Mouse (Mus musculus) MEL (cell line): Measurements from ENCODE around the gene Lsm14a. TPM values are rescaled to one million over a fixed set of nuclear protein-coding genes. Genes with fewer than 3 reads are reported as not detected.

Experiments
- DNase-seq: peaks from one replicate; pipeline ENCODE4 v3.0.0; 2011; ENCODE audit warnings: low read depth, low spot score
- H3K27ac ChIP-seq: 2 replicates; pipeline ENCODE4 v1.5.1; 2012; ENCODE audit warnings: low read depth, mild to moderate bottlenecking, control low read depth, low read length, moderate library complexity; ENCODE audit not compliant: control insufficient read depth
- H3K27me3 ChIP-seq, 2 experiments: fragments of 150-350 bp in 1 of 2; sonication (generic) in 1 of 2; 2 replicates each; pipeline ENCODE4 v1.6.1; 2012; ENCODE audit warnings: low read length in 2 of 2, mild to moderate bottlenecking in 2 of 2, improper control_type of control experiment in 1 of 2, moderate library complexity in 1 of 2; ENCODE audit not compliant: insufficient read depth in 2 of 2, control insufficient read depth in 1 of 2
- H3K36me3 ChIP-seq, 2 experiments: 2 replicates each; pipeline ENCODE4 v1.6.1; 2012 to 2014; ENCODE audit warnings: low read length in 2 of 2, improper control_type of control experiment in 1 of 2, inconsistent platforms in 1 of 2, mild to moderate bottlenecking in 1 of 2; ENCODE audit not compliant: insufficient read depth in 2 of 2, control insufficient read depth in 1 of 2
- H3K4me1 ChIP-seq, 2 experiments: fragments of 150-350 bp in 1 of 2; sonication (generic) in 1 of 2; 2 replicates each; pipeline ENCODE4 v1.6.1; 2012; ENCODE audit warnings: low read length in 2 of 2, improper control_type of control experiment in 1 of 2, mild to moderate bottlenecking in 1 of 2; ENCODE audit not compliant: insufficient read depth in 2 of 2, control insufficient read depth in 1 of 2
- H3K4me3 ChIP-seq, 2 experiments: fragments of 150-350 bp in 1 of 2; sonication (generic) in 1 of 2; 2 replicates each; pipeline ENCODE4 v1.5.1; 2012; ENCODE audit warnings: low read depth in 2 of 2, low read length in 2 of 2, mild to moderate bottlenecking in 2 of 2, moderate library complexity in 2 of 2, control low read depth in 1 of 2, improper control_type of control experiment in 1 of 2; ENCODE audit not compliant: control insufficient read depth in 1 of 2, insufficient read depth in 1 of 2
- H3K79me2 ChIP-seq: 2 replicates; pipeline ENCODE4 v1.6.1; 2012; ENCODE audit warnings: mild to moderate bottlenecking, low read length, moderate library complexity; ENCODE audit not compliant: control insufficient read depth, poor library complexity, insufficient read depth
- H3K9ac ChIP-seq: 2 replicates; pipeline ENCODE4 v1.6.1; 2012; ENCODE audit warnings: low read depth, mild to moderate bottlenecking, control low read depth, low read length, moderate library complexity; ENCODE audit not compliant: control insufficient read depth, poor library complexity, severe bottlenecking
- H3K9me3 ChIP-seq: fragments of 150-350 bp; sonication (generic); replicated peaks from 2 replicates; pipeline ENCODE4 v1.6.1; 2012; ENCODE audit warnings: mild to moderate bottlenecking, low read length, improper control_type of control experiment, moderate library complexity; ENCODE audit not compliant: insufficient read depth
- E2F4 ChIP-seq: IDR thresholded peaks from 2 replicates; pipeline ENCODE4 v1.6.1; 2011; ENCODE audit warnings: low read depth, low read length, improper control_type of control experiment, borderline replicate concordance
- ELF1 ChIP-seq: IDR thresholded peaks from 2 replicates; pipeline ENCODE4 v1.6.1; 2014; ENCODE audit warnings: low read depth, mild to moderate bottlenecking, inconsistent platforms, low read length, improper control_type of control experiment, moderate library complexity
- ETS1 ChIP-seq: IDR thresholded peaks from 2 replicates; pipeline ENCODE4 v1.6.1; 2012; ENCODE audit warnings: low read depth, mild to moderate bottlenecking, inconsistent platforms, low read length, improper control_type of control experiment, moderate library complexity
- GABPA ChIP-seq: IDR thresholded peaks from 2 replicates; pipeline ENCODE4 v1.6.1; 2012; ENCODE audit warnings: low read depth, mild to moderate bottlenecking, inconsistent platforms, low read length, improper control_type of control experiment, moderate library complexity
- GATA1 ChIP-seq: IDR thresholded peaks from 2 replicates; pipeline ENCODE4 v1.6.1; 2011; ENCODE audit warnings: low read depth, low read length, improper control_type of control experiment
- MAZ ChIP-seq: IDR thresholded peaks from 2 replicates; pipeline ENCODE4 v1.6.1; 2012; ENCODE audit warnings: low read depth, mild to moderate bottlenecking, inconsistent platforms, low read length, improper control_type of control experiment
- MEF2A ChIP-seq: IDR thresholded peaks from 2 replicates; pipeline ENCODE4 v1.6.1; 2014; ENCODE audit warnings: low read depth, mild to moderate bottlenecking, inconsistent platforms, low read length, improper control_type of control experiment; ENCODE audit not compliant: poor library complexity, insufficient replicate concordance, severe bottlenecking; ENCODE audit errors: extremely low read depth
- MXI1 ChIP-seq: IDR thresholded peaks from 2 replicates; pipeline ENCODE4 v1.6.1; 2011; ENCODE audit warnings: mild to moderate bottlenecking, low read depth, low read length, improper control_type of control experiment
- NELFE ChIP-seq: IDR thresholded peaks from 2 replicates; pipeline ENCODE4 v1.6.1; 2011; ENCODE audit warnings: low read depth, low read length, improper control_type of control experiment
- POLR2AphosphoS5 ChIP-seq: IDR thresholded peaks from 2 replicates; pipeline ENCODE4 v1.6.1; 2012; ENCODE audit warnings: low read depth, borderline replicate concordance, mild to moderate bottlenecking, inconsistent platforms, low read length, moderate library complexity, mixed read lengths
- RAD21 ChIP-seq: IDR thresholded peaks from 2 replicates; pipeline ENCODE4 v1.6.1; 2011; ENCODE audit warnings: mild to moderate bottlenecking, low read depth, low read length, improper control_type of control experiment
- SMC3 ChIP-seq: IDR thresholded peaks from 2 replicates; pipeline ENCODE4 v1.6.1; 2011; ENCODE audit warnings: low read depth, low read length, improper control_type of control experiment
- TCF12 ChIP-seq: IDR thresholded peaks from 2 replicates; pipeline ENCODE4 v1.6.1; 2014; ENCODE audit warnings: low read depth, mild to moderate bottlenecking, inconsistent platforms, low read length, improper control_type of control experiment, moderate library complexity
- UBTF ChIP-seq: IDR thresholded peaks from 2 replicates; pipeline ENCODE4 v1.6.1; 2012; ENCODE audit warnings: low read depth, mild to moderate bottlenecking, inconsistent platforms, low read length, improper control_type of control experiment, moderate library complexity, borderline replicate concordance; ENCODE audit not compliant: insufficient read depth
- USF2 ChIP-seq, 2 experiments: IDR thresholded peaks; 2 replicates each; pipeline ENCODE4 v1.6.1; 2011 to 2012; ENCODE audit warnings: improper control_type of control experiment in 2 of 2, low read length in 2 of 2, borderline replicate concordance in 1 of 2, inconsistent platforms in 1 of 2, low read depth in 1 of 2, mild to moderate bottlenecking in 1 of 2; ENCODE audit not compliant: insufficient read depth in 1 of 2
- ZC3H11A ChIP-seq: IDR thresholded peaks from 2 replicates; pipeline ENCODE4 v1.6.1; 2012; ENCODE audit warnings: low read depth, mild to moderate bottlenecking, inconsistent platforms, low read length, improper control_type of control experiment
- ZKSCAN1 ChIP-seq: IDR thresholded peaks from 2 replicates; pipeline ENCODE4 v1.6.1; 2012; ENCODE audit warnings: low read depth, mild to moderate bottlenecking, inconsistent platforms, low read length, improper control_type of control experiment, moderate library complexity
- ZMIZ1 ChIP-seq: IDR thresholded peaks from 2 replicates; pipeline ENCODE4 v1.6.1; 2012; ENCODE audit warnings: low read depth, mild to moderate bottlenecking, inconsistent platforms, low read length, improper control_type of control experiment, moderate library complexity
- ZNF384 ChIP-seq: IDR thresholded peaks from 2 replicates; pipeline ENCODE4 v1.6.1; 2012; ENCODE audit warnings: low read depth, mild to moderate bottlenecking, inconsistent platforms, low read length, improper control_type of control experiment
- polyA plus RNA-seq, 2 experiments: library from polyadenylated mRNA; stranded (reverse) in 1 of 2; unstranded in 1 of 2; fragments of >175 nt in 1 of 2; fragments of >200 nt in 1 of 2; gene quantifications; 2 replicates each; pipeline versions ENCODE4 v1.2.1 to v1.2.4; 2012; ENCODE audit warnings: low replicate concordance in 2 of 2, low read depth in 1 of 2; ENCODE audit not compliant: insufficient read length in 2 of 2, insufficient read depth in 1 of 2, missing spikeins in 1 of 2
- total RNA-seq: library from RNA; depleted of rRNA; stranded (reverse); fragments of 300-350 nt; gene quantifications from 2 replicates; pipeline ENCODE4 v1.2.3, GENCODE M21; 2012

Lsm14a gene
- total and polyA plus RNA-seq, 3 experiments, result 66.4 to 371 (median 233) TPM

GRCm38 (mm10) chr7:34396791-34397190, 3.7 kb upstream of the Lsm14a start:
- no peaks in the 10 kb centered on the region for H3K4me1 ChIP-seq
- TF ChIP-seq GABPA, result no peak
- no peak for TF ChIP-seq GATA1
- TF ChIP-seq POLR2AphosphoS5, result no peak
- no peak for TF ChIP-seq MAZ
- no peak for TF ChIP-seq SMC3
- no peak for TF ChIP-seq MXI1
- H3K9ac ChIP-seq, result no peak overlapping the region
- H3K27ac ChIP-seq, result no peak overlapping the region
- no peaks in the 10 kb centered on the region for H3K9me3 ChIP-seq
- DNase-seq, result no peak
- no peaks in the 10 kb centered on the region for H3K79me2 ChIP-seq
- no peak overlapping the region for H3K4me3 ChIP-seq
- no peaks in the 10 kb centered on the region for H3K36me3 ChIP-seq
- no peaks in the 10 kb centered on the region for H3K27me3 ChIP-seq

GRCm38 (mm10) chr7:34395761-34396160, 2.6 kb upstream of the Lsm14a start:
- no peak overlapping the region for H3K27ac ChIP-seq
- peaks cover 0 to 2% of the 10 kb centered on the region in 2 experiments; a peak in 1 of 4 replicates for H3K36me3 ChIP-seq
- H3K27me3 ChIP-seq, result no peaks in the 10 kb centered on the region
- H3K9me3 ChIP-seq, result no peaks in the 10 kb centered on the region
- no peak for DNase-seq
- H3K4me1 ChIP-seq, result peaks cover 0 to 4% of the 10 kb centered on the region in 2 experiments; a peak in 3 of 4 replicates
- H3K9ac ChIP-seq, result no peak overlapping the region
- H3K79me2 ChIP-seq, result no peaks in the 10 kb centered on the region
- H3K4me3 ChIP-seq, result no peak overlapping the region
- no peak for TF ChIP-seq UBTF
- TF ChIP-seq ZKSCAN1, result no peak
- TF ChIP-seq MAZ, result no peak
- TF ChIP-seq ELF1, result no peak
- TF ChIP-seq ZNF384, result no peak
- TF ChIP-seq E2F4, result no peak
- TF ChIP-seq ETS1, result no peak
- TF ChIP-seq NELFE, result no peak
- no peak for TF ChIP-seq ZC3H11A
- TF ChIP-seq TCF12, result no peak
- TF ChIP-seq MEF2A, result no peak
- no peak for TF ChIP-seq ZMIZ1
- TF ChIP-seq USF2 (IDR thresholded peaks at IDR 0.05; ENCODE audit: borderline replicate concordance in 1 of 2, insufficient read depth in 1 of 2, low read depth in 1 of 2, low read length in 2 of 2), result no peak
- no peak for TF ChIP-seq RAD21
- no peak for TF ChIP-seq POLR2AphosphoS5
